Mouse (Mus musculus): ENCODE results near the gene Gpr101. TPM values are rescaled to one million over a fixed set of nuclear protein-coding genes. Genes with fewer than 3 reads are reported as not detected.

Gpr101 gene
- polyA plus RNA-seq (2012; rRNA removed), result not detected in 2 replicates

GRCm38 (mm10) chrX:57503634-57504033 lies at the start of gene Gpr101:
Gene Gpr101, minus strand, starts transcription at chrX:57503757.
- TF ChIP-seq CTCF (IDR thresholded peaks at IDR 0.05; ENCODE audit: extremely low read depth, insufficient read length, insufficient replicate concordance, low read depth, low read length) (no peak), POLR2A (IDR thresholded peaks at IDR 0.05; ENCODE audit: low read depth, low read length) (no peak)
- H3K27ac ChIP-seq (ENCODE audit: insufficient read depth, low read depth, low read length), result no peak within 1 kb of the TSS
- H3K27me3 ChIP-seq (ENCODE audit: control insufficient read depth, insufficient read depth, low read length), result no peaks in the 10 kb centered on the region
- H3K4me3 ChIP-seq (ENCODE audit: low read depth, low read length), result no peak within 1 kb of the TSS
- 14% methylated on average over 27 of the region's 28 CpGs for WGBS
- H3K36me3 ChIP-seq (ENCODE audit: control insufficient read depth, insufficient read depth, low read length), result no peaks in the 10 kb centered on the region
- H3K4me1 ChIP-seq (ENCODE audit: control insufficient read depth, insufficient read depth, insufficient read length, low read length), result no peaks in the 10 kb centered on the region

GRCm38 (mm10) chrX:57521117-57522095 lies 17.8 kb upstream of the Gpr101 start:
- Histone ChIP-seq H3K27ac (ENCODE audit: insufficient read depth, low read depth, low read length) (no peak overlapping the region), H3K36me3 (ENCODE audit: control insufficient read depth, insufficient read depth, low read length) (no peaks in the 10 kb centered on the region), H3K4me3 (ENCODE audit: low read depth, low read length) (no peak overlapping the region), H3K4me1 (ENCODE audit: control insufficient read depth, insufficient read depth, insufficient read length, low read length) (no peaks in the 10 kb centered on the region), H3K27me3 (ENCODE audit: control insufficient read depth, insufficient read depth, low read length) (no peaks in the 10 kb centered on the region)
- 34% methylated on average over 28 of the region's 28 CpGs for WGBS
- no peak for TF ChIP-seq CTCF (IDR thresholded peaks at IDR 0.05; ENCODE audit: extremely low read depth, insufficient read length, insufficient replicate concordance, low read depth, low read length)
- TF ChIP-seq POLR2A (IDR thresholded peaks at IDR 0.05; ENCODE audit: low read depth, low read length), result no peak

GRCm38 (mm10) chrX:57506247-57506646 lies 2.7 kb upstream of the Gpr101 start:
- H3K27ac ChIP-seq (ENCODE audit: insufficient read depth, low read depth, low read length), result no peak overlapping the region
- no peaks in the 10 kb centered on the region for H3K4me1 ChIP-seq (ENCODE audit: control insufficient read depth, insufficient read depth, insufficient read length, low read length)
- WGBS, result 72% methylated on average over 1 of the region's 1 CpGs
- no peaks in the 10 kb centered on the region for H3K27me3 ChIP-seq (ENCODE audit: control insufficient read depth, insufficient read depth, low read length)
- no peak for TF ChIP-seq CTCF (IDR thresholded peaks at IDR 0.05; ENCODE audit: extremely low read depth, insufficient read length, insufficient replicate concordance, low read depth, low read length)
- TF ChIP-seq POLR2A (IDR thresholded peaks at IDR 0.05; ENCODE audit: low read depth, low read length), result no peak
- H3K4me3 ChIP-seq (ENCODE audit: low read depth, low read length), result no peak overlapping the region
- H3K36me3 ChIP-seq (ENCODE audit: control insufficient read depth, insufficient read depth, low read length), result no peaks in the 10 kb centered on the region

Other genes starting within 250 kb of the Gpr101 start
- gene Arhgef6, start 165.0 kb downstream of the Gpr101 start, polyA plus RNA-seq (2012; rRNA removed), result 1.7 and 2.4 TPM in 2 replicates
- 1.7 and 3.4 TPM in 2 replicates for gene Rbmx, start 110.7 kb downstream of the Gpr101 start, polyA plus RNA-seq (2012; rRNA removed)
- gene Gm364, start 94.6 kb downstream of the Gpr101 start, polyA plus RNA-seq (2012; rRNA removed), result not detected in 2 replicates